Mouse (Mus musculus): ENCODE measurements around the gene Syt5.

The Syt5 gene

GRCm38 (mm10) chr7:4499034-4499433 lies 48.3 kb downstream of the Syt5 start:
- no peak for DNase-seq (ENCODE audit: low spot score)

GRCm38 (mm10) chr7:4498251-4498650 lies 49.1 kb downstream of the Syt5 start:
- no peak for DNase-seq (ENCODE audit: low spot score)

GRCm38 (mm10) chr7:4497271-4497903 lies 50.0 kb downstream of the Syt5 start:
- DNase-seq (ENCODE audit: low spot score), result no peak

GRCm38 (mm10) chr7:4496468-4496867 lies 50.9 kb downstream of the Syt5 start:
- DNase-seq (ENCODE audit: low spot score), result no peak

- no peak for DNase-seq (ENCODE audit: low spot score)
These were observed 53.4 kb downstream of the Syt5 start for GRCm38 (mm10) chr7:4493991-4494390.

GRCm38 (mm10) chr7:4492284-4493224 lies 54.8 kb downstream of the Syt5 start:
- DNase-seq (ENCODE audit: low spot score), result peak; percentile 13

GRCm38 (mm10) chr7:4491308-4491707 lies 56.0 kb downstream of the Syt5 start:
- peak; percentile 13 for DNase-seq (ENCODE audit: low spot score)

Measured in adipocyte (in vitro differentiated cells).